Mouse (Mus musculus): ENCODE measurements around the gene Sox10. TPM values are rescaled to one million over a fixed set of nuclear protein-coding genes. Genes with fewer than 3 reads are reported as not detected.

Sox10 gene
- polyA plus RNA-seq, 1 experiment = not detected

DNA sequence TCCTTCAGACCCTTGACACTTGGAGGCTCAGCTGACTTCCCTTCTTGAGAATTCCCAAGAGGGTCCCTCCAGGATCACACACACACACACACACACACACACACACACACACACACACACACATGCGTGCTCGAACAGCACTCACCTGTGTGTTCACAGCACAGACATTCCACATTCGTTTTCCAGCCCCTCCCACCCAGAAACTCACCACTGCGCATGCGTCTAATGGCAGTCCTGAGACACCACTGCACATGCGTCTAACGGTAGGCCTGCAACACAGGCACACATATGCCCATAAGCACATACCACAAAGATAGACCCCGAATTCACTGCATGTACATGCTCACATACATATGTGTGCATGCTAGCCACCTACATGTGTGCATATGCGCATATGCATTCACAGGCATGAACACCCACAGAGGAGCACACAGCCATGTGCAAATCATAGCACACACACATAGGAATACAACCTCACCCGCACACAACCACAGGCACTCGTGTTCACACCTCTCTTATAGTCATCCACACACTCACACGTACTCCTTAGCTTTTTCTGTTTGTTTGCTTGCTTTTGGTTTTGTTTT is 34.4 kb upstream of the Sox10 start:
- TF ChIP-seq POLR2A (IDR thresholded peaks at IDR 0.05; ENCODE audit: insufficient read depth, low read depth, low read length) (no peak), CTCF (IDR thresholded peaks at IDR 0.05; ENCODE audit: insufficient read depth, low read depth, low read length) (no peak)
- WGBS = 92% methylated on average over 12 of the region's 12 CpGs

DNA sequence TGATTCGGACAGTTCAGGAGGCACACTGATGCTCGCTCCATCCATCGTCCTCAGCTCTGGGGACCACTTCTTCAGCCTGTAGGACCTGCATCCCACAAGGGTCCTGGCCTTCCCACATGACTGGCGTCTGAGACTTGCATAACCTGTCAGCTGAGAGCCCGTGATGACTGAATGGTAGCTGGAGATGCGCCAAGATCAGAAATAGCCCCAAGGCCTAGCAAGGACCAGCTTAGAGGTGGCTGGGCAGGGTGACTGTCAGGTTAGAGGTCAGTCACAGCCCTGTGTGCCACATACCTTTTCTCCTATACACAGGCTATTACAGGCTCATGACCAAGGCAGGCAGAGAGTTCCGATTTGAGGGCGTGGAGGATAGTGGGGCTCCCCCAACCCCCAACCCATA is 30.5 kb upstream of the Sox10 start:
- no peak for TF ChIP-seq POLR2A (IDR thresholded peaks at IDR 0.05; ENCODE audit: insufficient read depth, low read depth, low read length)
- TF ChIP-seq CTCF (IDR thresholded peaks at IDR 0.05; ENCODE audit: insufficient read depth, low read depth, low read length) = no peak
- Histone ChIP-seq H3K4me3 (ENCODE audit: insufficient read depth, low read depth, low read length) (no peak overlapping the region), H3K27ac (ENCODE audit: insufficient read depth, low read depth, low read length) (no peak overlapping the region), H3K4me1 (ENCODE audit: control insufficient read depth, insufficient read depth, low read length) (peaks cover 25% of the 10 kb centered on the region)
- WGBS = 88% methylated on average over 8 of the region's 8 CpGs

More for the DNA sequence above, 34.4 kb upstream of the Sox10 start:
- Histone ChIP-seq H3K27ac (ENCODE audit: insufficient read depth, low read depth, low read length) (no peak overlapping the region), H3K4me1 (ENCODE audit: control insufficient read depth, insufficient read depth, low read length) (peaks cover 27% of the 10 kb centered on the region), H3K4me3 (ENCODE audit: insufficient read depth, low read depth, low read length) (no peak overlapping the region)

DNA sequence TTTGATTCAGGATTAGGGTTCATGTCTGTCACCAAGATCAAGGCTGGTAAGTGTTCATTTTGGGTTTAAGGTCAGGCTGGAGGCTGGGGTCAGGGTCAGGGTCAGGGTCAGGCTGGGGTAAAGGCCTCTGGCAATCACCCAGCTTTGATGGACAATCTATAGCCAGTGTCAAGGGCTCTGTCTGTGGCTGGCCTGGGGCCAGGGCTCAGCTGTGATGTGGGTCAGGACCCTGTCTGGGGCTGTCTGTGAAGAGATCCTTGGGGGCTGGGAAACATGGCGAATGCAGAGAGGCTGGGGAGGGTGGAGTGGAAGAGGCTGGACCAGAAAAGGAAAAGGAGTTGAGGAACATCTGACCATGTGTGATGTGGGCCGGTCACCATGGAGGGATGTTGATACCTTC is 29.9 kb upstream of the Sox10 start:
- H3K4me3 ChIP-seq (ENCODE audit: insufficient read depth, low read depth, low read length) = no peak overlapping the region
- H3K27ac ChIP-seq (ENCODE audit: insufficient read depth, low read depth, low read length) = peak overlapping the region; percentile 17; the same call in 1 of the 2 replicates
- H3K4me1 ChIP-seq (ENCODE audit: control insufficient read depth, insufficient read depth, low read length) = peaks cover 25% of the 10 kb centered on the region
- no peak for TF ChIP-seq CTCF (IDR thresholded peaks at IDR 0.05; ENCODE audit: insufficient read depth, low read depth, low read length)
- TF ChIP-seq POLR2A (IDR thresholded peaks at IDR 0.05; ENCODE audit: insufficient read depth, low read depth, low read length) = no peak
- WGBS = 88% methylated on average over 2 of the region's 2 CpGs

DNA sequence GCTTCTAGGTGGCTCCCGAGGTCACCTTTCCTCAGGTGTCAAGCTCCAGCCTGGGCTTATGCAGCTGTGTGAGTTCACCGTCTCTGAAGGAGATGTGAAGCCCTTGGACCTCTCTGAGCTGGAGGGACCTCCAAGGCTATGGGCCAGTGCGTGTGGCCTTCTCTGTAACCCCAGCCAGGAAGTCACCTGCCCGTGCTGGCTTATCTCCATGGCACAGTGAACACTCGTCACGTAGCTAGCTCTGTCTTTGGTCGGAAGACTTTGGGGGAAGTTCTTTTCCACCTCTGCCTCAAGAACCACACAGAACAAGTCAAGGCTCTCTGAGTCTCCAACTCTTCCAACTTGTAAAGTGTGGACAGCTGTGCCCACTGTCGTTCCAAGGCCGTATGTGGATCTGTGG is 29.0 kb upstream of the Sox10 start:
- 83% methylated on average over 9 of the region's 9 CpGs for WGBS
- TF ChIP-seq POLR2A (IDR thresholded peaks at IDR 0.05; ENCODE audit: insufficient read depth, low read depth, low read length) (no peak), CTCF (IDR thresholded peaks at IDR 0.05; ENCODE audit: insufficient read depth, low read depth, low read length) (no peak)
- Histone ChIP-seq H3K4me1 (ENCODE audit: control insufficient read depth, insufficient read depth, low read length) (peaks cover 25% of the 10 kb centered on the region), H3K27ac (ENCODE audit: insufficient read depth, low read depth, low read length) (peak overlapping the region; percentile 69; the same call in 1 of the 2 replicates), H3K4me3 (ENCODE audit: insufficient read depth, low read depth, low read length) (no peak overlapping the region)

DNA sequence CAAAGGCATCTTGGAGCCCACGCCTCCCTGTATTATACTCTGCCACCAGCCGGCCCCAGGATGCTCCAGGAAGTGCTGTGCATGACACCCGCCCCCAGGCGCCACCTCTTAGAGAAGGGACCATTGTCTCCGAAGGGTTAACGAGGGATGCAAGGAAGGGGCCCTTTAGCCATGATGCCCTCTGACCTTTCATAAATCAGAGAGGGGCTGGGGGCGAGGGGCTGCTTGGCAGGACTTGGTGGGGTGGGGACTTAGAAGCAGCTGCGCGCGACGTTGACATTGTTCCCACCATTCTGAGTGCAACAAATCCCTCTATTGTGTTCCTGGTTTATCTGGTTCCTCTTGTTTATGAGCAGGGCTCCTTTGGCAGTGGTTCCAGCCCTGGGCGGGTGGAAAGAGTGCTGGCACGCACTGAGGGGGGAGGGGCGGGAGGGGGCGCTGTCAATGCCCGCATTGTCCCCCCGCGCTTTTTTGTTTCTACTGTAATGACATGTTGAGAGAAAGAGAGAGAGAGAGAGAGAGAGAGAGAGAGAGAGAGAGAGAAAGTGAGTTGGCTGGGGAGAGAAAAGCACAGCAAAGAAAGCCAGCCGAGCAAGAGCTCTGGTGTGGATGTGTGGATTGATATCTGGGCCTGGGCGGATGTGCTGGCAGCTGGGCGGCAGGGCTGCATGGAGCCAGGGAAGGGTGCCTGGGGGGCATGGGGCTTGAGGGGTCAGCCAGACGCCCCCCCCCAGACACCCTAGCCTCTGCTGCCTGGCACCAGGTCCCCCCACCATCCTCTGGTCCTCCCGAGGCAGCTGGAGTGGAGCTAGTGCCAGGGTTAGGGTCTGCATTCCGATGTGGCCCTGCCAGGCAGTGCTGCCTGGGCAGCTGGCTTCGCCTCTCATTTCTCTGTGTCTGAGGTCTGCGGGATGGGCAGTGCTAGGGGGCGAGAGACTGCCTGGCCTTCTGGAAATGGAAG is 28.1 kb upstream of the Sox10 start:
- Histone ChIP-seq H3K4me1 (ENCODE audit: control insufficient read depth, insufficient read depth, low read length) (peaks cover 25% of the 10 kb centered on the region), H3K27ac (ENCODE audit: insufficient read depth, low read depth, low read length) (peak overlapping the region; percentile 69), H3K4me3 (ENCODE audit: insufficient read depth, low read depth, low read length) (no peak overlapping the region)
- no peak for TF ChIP-seq CTCF (IDR thresholded peaks at IDR 0.05; ENCODE audit: insufficient read depth, low read depth, low read length)
- no peak for TF ChIP-seq POLR2A (IDR thresholded peaks at IDR 0.05; ENCODE audit: insufficient read depth, low read depth, low read length)
- 11% methylated on average over 26 of the region's 27 CpGs for whole genome bisulfite sequencing

DNA sequence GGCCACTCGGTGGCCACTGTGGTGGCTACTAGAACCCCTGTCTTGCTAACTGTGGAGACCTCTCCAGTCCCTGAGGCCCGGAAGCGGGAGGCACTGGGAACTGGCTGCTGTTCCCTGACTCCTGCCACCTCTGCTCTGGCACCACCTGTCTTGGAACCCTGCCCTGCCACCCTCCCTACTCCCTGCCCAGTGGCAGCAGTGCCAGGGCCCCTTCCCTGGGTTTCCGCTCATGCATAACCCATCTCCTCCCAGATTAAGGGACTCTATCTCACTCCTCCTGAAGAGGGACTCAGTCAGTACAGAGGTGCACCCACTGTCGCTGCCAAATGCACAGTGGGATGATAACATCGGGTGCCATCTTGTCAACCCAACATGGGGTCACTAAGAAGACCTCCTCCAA is 27.4 kb upstream of the Sox10 start:
- Histone ChIP-seq H3K27ac (ENCODE audit: insufficient read depth, low read depth, low read length) (peak overlapping the region; percentile 39; the same call in 1 of the 2 replicates), H3K4me1 (ENCODE audit: control insufficient read depth, insufficient read depth, low read length) (peaks cover 25% of the 10 kb centered on the region), H3K4me3 (ENCODE audit: insufficient read depth, low read depth, low read length) (no peak overlapping the region)
- 49% methylated on average over 6 of the region's 6 CpGs for WGBS
- TF ChIP-seq CTCF (IDR thresholded peaks at IDR 0.05; ENCODE audit: insufficient read depth, low read depth, low read length) (no peak), POLR2A (IDR thresholded peaks at IDR 0.05; ENCODE audit: insufficient read depth, low read depth, low read length) (no peak)

DNA sequence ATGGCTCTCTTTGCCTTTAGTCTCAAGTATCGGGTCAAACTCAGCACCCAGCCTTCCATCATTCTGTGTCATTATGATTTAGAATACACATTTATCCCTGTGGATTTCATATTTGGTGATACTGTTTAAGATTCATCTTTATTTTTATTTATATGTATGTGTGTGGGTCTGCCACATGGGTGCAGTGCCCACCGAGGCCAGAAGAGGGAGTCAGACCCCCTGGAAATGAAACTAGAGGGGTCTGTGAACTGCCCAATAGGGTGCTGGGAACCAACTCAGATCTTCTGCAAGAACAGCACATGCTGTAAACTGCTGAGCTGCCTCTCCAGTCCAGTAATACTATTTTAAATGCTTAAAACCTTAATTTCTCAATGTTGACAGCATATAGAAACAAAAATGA is 26.4 kb upstream of the Sox10 start:
- WGBS = 100% methylated on average over 2 of the region's 2 CpGs
- Histone ChIP-seq H3K4me3 (ENCODE audit: insufficient read depth, low read depth, low read length) (no peak overlapping the region), H3K4me1 (ENCODE audit: control insufficient read depth, insufficient read depth, low read length) (peaks cover 25% of the 10 kb centered on the region), H3K27ac (ENCODE audit: insufficient read depth, low read depth, low read length) (no peak overlapping the region)
- TF ChIP-seq CTCF (IDR thresholded peaks at IDR 0.05; ENCODE audit: insufficient read depth, low read depth, low read length) = no peak
- no peak for TF ChIP-seq POLR2A (IDR thresholded peaks at IDR 0.05; ENCODE audit: insufficient read depth, low read depth, low read length)

DNA sequence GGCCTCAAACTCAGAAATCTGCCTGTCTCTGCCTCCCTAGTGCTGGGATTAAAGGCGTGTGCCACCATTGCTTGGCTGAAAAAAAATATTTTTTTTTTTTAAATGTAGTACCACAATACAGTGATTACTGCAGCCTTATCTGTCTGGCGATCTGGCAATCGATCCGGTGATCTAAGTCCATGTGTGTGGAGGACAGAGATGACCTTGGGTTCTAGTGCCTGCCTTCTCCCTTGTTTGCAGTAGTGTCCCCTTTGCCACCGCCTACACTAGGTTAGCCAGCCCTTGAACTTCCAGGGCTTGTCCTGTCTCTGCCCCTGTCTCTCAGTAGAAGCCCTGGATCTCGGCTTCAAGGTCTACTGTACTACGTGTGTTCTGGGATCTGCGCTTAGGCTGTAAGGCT is 22.8 kb upstream of the Sox10 start:
- no peak for TF ChIP-seq CTCF (IDR thresholded peaks at IDR 0.05; ENCODE audit: insufficient read depth, low read depth, low read length)
- TF ChIP-seq POLR2A (IDR thresholded peaks at IDR 0.05; ENCODE audit: insufficient read depth, low read depth, low read length) = no peak
- H3K4me1 ChIP-seq (ENCODE audit: control insufficient read depth, insufficient read depth, low read length) = peaks cover 7% of the 10 kb centered on the region
- no peak overlapping the region for H3K4me3 ChIP-seq (ENCODE audit: insufficient read depth, low read depth, low read length)
- no peak overlapping the region for H3K27ac ChIP-seq (ENCODE audit: insufficient read depth, low read depth, low read length)
- WGBS = 93% methylated on average over 8 of the region's 8 CpGs

DNA sequence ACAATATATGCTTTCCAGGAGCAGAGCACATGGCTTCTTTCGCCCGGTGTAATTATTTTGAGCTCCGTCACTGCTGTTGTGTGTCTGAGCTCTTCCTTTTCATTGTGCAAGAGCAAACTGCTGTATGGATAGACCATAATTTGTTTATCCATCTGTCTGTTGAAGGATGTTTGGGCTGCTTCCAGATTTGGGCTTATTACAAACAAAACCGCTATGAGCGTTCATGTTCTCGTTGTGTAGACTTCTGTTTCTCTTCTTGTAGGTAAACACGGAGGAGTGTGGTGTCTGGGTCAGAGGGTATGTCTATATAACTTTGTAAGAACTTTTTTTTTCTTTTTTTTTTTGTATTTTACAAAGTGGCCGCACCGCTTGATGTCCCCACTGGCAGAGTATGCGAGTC is 20.2 kb upstream of the Sox10 start:
- no peaks in the 10 kb centered on the region for H3K4me1 ChIP-seq (ENCODE audit: control insufficient read depth, insufficient read depth, low read length)
- TF ChIP-seq POLR2A (IDR thresholded peaks at IDR 0.05; ENCODE audit: insufficient read depth, low read depth, low read length) (no peak), CTCF (IDR thresholded peaks at IDR 0.05; ENCODE audit: insufficient read depth, low read depth, low read length) (no peak)
- H3K4me3 ChIP-seq (ENCODE audit: insufficient read depth, low read depth, low read length) = no peak overlapping the region
- H3K27ac ChIP-seq (ENCODE audit: insufficient read depth, low read depth, low read length) = no peak overlapping the region
- 60% methylated on average over 10 of the region's 10 CpGs for WGBS
